Mouse (Mus musculus): Measurements from ENCODE around the gene Birc5. TPM values are rescaled to one million over a fixed set of nuclear protein-coding genes. Genes with fewer than 3 reads are reported as not detected.
A peak's percentile ranks its signal among the peaks of the same experiment; 100 is the strongest.

Birc5 gene
- total RNA-seq, 2 experiments from 2014 or later, result 3.7 to 4.6 TPM

DNA sequence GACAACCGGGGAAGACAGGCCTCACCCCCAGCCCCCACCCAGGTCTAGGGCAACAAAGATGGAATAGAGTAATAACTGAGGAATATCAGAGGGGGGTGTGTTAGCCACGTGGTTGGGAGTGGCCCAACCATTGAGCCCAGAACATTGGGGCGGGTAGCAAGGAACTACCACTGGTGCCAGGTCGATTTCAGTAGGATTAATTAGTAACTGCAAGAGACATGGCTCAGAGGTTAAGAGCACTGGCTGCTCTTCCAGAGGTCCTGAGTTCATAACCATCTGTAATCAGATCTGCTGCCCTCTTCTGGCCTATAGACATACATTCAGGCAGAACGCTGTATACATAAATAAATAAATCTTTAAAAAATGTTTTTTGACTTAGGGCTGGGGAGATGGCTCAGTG, 2.4 kb upstream of the Birc5 start:
- intact Hi-C loops (cut with DNase I), result no loop called here
- DNase-seq (ENCODE audit: extremely low spot score in 1 of 2, low spot score in 2 of 2), result no peak

DNA sequence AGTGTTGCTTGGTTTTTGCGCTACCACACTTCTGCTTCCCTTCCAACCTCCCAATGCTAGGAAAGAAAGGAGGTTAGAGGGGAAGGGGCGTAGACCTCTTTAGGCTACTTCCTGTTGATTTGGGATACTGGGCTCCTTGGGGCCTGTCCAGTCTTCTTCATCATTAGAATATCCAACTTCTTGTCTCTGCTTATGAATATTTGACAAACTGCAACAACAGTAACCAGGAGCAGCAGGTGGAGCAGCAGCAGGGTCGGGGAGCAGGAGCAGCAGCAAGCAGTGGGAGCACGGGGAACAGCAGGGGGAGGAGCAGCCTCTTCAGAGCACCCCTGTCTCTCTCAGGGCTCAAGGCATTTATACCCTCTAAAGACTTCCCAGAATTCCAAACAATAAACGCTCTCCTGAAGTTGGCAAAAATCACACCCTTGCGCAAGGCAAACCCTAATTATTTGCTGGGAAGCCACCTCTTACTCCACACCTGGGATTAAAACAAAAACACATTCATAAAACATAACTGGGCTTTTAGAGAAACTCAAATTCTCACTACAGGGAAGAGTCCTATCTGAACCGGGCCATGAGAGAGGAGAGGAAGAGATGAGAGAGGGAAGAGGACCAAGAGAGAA, 1.3 kb upstream of the Birc5 start:
- intact Hi-C loops (cut with DNase I), result no loop called here

GRCm38 (mm10) chr11:117848271-117848984, 623 bp upstream of the Birc5 start:
- intact Hi-C loops (cut with DNase I), result no loop called here
- no peak for DNase-seq (ENCODE audit: extremely low spot score in 1 of 2, low spot score in 2 of 2)

More for the DNA sequence above, 1.3 kb upstream of the Birc5 start:
- DNase-seq (ENCODE audit: extremely low spot score in 1 of 2, low spot score in 2 of 2), result no peak

GRCm38 (mm10) chr11:117852875-117853274, 3.8 kb downstream of the Birc5 start:
- intact Hi-C loops (cut with DNase I), result no loop called here

GRCm38 (mm10) chr11:117854241-117854640, 5.2 kb downstream of the Birc5 start:
- intact Hi-C loops (cut with DNase I), result no loop called here
- no peak for DNase-seq (ENCODE audit: extremely low spot score in 1 of 2, low spot score in 2 of 2)

More at GRCm38 (mm10) chr11:117852875-117853274, 3.8 kb downstream of the Birc5 start:
- DNase-seq (ENCODE audit: extremely low spot score in 1 of 2, low spot score in 2 of 2), result no peak

- DNase-seq (ENCODE audit: extremely low spot score in 1 of 2, low spot score in 2 of 2), result no peak
Observed at GRCm38 (mm10) chr11:117855360-117855759, 6.3 kb downstream of the Birc5 start.

GRCm38 (mm10) chr11:117855975-117856374, 6.9 kb downstream of the Birc5 start:
- no peak for DNase-seq (ENCODE audit: extremely low spot score in 1 of 2, low spot score in 2 of 2)
- intact Hi-C loops (cut with DNase I), result no loop called here

More at GRCm38 (mm10) chr11:117855360-117855759, 6.3 kb downstream of the Birc5 start:
- intact Hi-C loops (cut with DNase I), result no loop called here

DNA sequence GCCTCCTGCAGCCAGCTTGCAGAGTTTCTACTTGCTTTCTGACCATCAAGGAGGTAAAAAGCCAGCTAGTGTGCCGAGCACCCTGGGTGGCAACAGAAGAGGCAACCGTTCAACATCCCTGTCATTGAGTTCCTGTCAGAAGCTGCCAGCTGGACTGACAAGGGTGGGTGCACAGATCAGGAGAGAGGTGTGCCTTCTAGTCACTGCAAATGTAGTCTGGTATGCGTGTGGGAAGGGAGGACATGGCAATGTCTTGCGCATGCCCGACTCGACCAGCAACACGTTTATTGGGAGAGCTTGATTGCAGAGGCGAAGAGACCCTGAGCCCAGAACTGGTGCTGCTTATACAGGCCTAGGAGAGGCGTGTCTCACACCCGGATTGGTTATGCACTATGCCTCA, 8.4 kb downstream of the Birc5 start:
- intact Hi-C loops (cut with DNase I), result no loop called here
- DNase-seq (ENCODE audit: extremely low spot score in 1 of 2, low spot score in 2 of 2), result no peak

DNA sequence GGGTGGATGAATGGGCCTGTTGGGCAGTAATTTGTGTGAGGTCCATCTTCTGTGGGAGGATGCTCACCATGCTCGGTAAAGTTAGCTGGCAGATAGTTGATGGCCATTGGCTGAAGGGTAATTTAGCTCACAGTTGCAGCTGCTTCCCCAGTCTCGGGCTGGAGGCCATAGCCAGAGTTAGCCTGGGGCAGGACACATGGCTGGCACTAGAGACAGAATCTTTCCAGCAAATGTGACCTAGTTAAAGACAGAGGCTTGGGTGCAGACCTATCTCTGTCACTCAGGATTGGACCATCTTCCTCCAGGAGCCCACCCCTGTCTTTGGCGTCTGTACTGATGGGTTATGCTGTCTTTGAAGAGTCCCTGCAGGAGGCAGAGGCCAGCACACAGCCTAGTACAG, 9.3 kb downstream of the Birc5 start:
- intact Hi-C loops (cut with DNase I), result no loop called here
- DNase-seq (ENCODE audit: extremely low spot score in 1 of 2, low spot score in 2 of 2), result no peak

DNA sequence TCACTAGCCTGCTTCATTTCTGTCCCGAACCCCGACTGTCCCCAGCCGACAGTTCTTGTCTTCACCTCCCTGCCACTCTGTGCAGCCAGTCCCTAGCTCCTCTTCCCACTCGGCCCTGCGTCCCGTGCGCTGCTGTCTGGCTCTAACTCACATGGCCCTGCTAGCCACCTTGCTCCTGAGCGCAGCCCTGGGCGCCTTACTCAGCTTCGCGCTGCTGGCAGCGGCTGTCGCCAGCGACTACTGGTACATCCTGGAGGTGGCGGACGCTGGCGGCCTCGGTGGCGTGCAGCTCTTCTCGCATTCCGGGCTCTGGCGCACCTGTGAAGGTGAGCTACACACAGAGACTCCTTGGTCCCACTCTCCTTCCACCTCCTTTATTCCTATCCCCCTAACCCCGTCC, 11.6 kb downstream of the Birc5 start, which contains the start of gene Tmem235:
Tmem235 (plus strand) TSS at position 152 of the 400 bp plus-strand sequence.
- no peak for DNase-seq (ENCODE audit: extremely low spot score in 1 of 2, low spot score in 2 of 2)
- intact Hi-C loops (cut with DNase I), result no loop called here

DNA sequence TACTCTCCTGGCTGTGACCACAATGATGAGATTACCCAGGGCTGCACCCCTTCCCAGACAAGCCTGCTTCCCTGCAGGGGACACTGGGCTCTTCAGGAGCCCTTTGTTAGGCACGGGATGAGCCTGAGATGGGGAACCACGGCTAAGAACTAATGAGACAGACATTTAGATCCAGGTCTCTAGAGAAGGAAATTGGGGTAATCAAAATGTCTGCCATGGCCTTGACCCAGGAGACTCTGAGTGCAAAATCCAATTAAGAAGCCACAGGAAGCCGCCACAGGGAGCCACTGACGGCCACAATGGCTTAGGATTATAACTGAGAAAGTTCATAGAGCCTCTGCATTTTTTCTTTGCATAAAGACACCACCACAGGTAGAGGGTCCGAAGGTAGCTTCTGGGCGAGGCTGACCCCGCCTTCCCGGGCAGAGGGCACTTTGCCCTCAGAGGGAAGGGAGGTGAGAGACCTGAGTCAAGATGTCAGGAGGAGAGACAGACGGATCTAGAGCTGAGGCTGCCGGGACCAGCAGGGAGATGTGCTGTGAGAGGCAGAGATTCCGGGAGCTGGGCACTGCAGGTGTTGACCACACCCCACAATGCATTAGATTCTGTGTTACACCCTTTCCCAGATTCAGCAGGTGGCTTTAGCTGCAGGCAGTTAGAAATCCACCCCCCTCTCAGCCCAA, 14.3 kb downstream of the Birc5 start:
- intact Hi-C loops (cut with DNase I), result no loop called here

GRCm38 (mm10) chr11:117864805-117865204, 15.8 kb downstream of the Birc5 start:
- no peak for DNase-seq (ENCODE audit: extremely low spot score in 1 of 2, low spot score in 2 of 2)
- intact Hi-C loops (cut with DNase I), result no loop called here

More for the DNA sequence above, 14.3 kb downstream of the Birc5 start:
- DNase-seq (ENCODE audit: extremely low spot score in 1 of 2, low spot score in 2 of 2), result no peak

GRCm38 (mm10) chr11:117865988-117866387, 16.9 kb downstream of the Birc5 start:
- intact Hi-C loops (cut with DNase I), result no loop called here
- no peak for DNase-seq (ENCODE audit: extremely low spot score in 1 of 2, low spot score in 2 of 2)

DNA sequence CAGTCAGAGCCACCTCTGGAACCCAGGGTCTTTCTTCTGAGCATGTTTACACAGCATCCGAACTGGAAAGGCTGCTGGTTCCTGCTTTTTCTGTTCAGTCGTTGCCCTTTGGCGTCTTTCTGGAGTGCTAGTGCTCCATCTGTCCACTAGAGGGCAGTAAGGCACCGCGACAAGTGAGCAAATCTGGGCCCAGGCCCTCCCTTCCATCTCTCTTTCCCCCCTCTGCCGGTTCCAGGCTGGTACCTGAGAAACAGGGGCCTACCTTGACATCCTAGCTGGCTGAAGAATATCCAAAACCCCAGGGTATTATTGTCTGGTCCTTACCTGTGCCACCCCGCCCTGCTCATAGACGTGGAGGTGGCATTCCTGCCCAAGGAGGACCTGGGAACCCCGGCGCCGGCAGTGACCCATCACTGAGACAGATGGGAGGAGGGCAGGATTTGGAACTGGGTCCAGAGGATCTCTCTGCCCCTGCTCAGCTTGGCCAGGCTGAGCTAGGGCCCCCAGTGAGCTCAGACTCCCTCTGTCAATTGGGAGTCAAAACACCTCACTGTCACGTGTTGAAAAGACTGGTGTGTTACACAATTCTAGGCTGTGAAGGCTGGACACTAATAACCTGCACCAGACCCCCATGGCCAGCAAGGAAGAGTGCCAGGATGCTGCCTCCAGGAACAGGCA, 21.8 kb downstream of the Birc5 start:
- intact Hi-C loops (cut with DNase I), result loop anchor here (2.0 to 5.0 kb wide), 3 partner anchors 96 to 234 kb away; no protein-coding TSS in a partner anchor
- DNase-seq (ENCODE audit: extremely low spot score in 1 of 2, low spot score in 2 of 2), result peak; percentile 76 to 85

DNA sequence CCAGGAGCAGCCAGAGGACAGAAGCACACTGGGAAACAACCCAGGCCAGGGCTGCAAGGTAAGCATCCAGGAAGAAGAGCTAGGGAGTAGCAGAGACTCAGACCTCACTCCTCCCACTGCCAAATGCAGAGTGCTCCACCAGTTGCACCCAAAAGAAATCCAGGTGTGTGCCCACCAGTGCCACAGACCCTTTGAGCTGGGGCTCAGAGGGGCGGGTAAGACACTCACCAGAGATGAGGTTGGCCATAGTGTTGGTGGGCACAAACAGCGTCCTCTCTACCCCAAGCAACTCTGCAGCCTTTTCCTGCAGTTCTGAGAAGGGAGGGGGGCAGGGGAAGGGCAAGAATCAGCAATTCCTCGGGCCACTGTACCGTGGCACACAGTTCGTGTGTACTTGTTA, 22.3 kb downstream of the Birc5 start:
- intact Hi-C loops (cut with DNase I), result loop anchor here (2.0 to 5.0 kb wide), 3 partner anchors 96 to 233 kb away; no protein-coding TSS in a partner anchor
- no peak for DNase-seq (ENCODE audit: extremely low spot score in 1 of 2, low spot score in 2 of 2)

- DNase-seq (ENCODE audit: extremely low spot score in 1 of 2, low spot score in 2 of 2), result peak in 1 of 2 experiments; percentile 30
- intact Hi-C loops (cut with DNase I), result loop anchor here (2.0 to 5.0 kb wide), 3 partner anchors 95 to 233 kb away; no protein-coding TSS in a partner anchor
Observed at GRCm38 (mm10) chr11:117871911-117872584, 23.0 kb downstream of the Birc5 start.

GRCm38 (mm10) chr11:117872861-117873608, 24.0 kb downstream of the Birc5 start, which contains the start of gene Tha1:
Tha1 (minus strand) TSS chr11:117873481.
- DNase-seq (ENCODE audit: extremely low spot score in 1 of 2, low spot score in 2 of 2), result peak; percentile 66 to 89
- intact Hi-C loops (cut with DNase I), result loop anchor here (5.0 kb wide), 1 partner anchor 94 kb away; no protein-coding TSS in a partner anchor

All from left cerebral cortex, postnatal 10 days (tissue).